Mouse (Mus musculus) hindlimb bud, embryonic 11.5 days (tissue): ENCODE measurements around the gene Tectb.
A peak's percentile ranks its signal among the peaks of the same experiment; 100 is the strongest.
"Not testable (repeated sequence)": the region's sequence is repeated elsewhere in the genome, so short reads cannot be mapped to it uniquely, and the experiment has no call there.

ENCODE experiments used
- DNase-seq: peaks from one replicate; pipeline ENCODE4 v3.0.0-alpha.2; 2012; ENCODE audit warnings: low read depth, low spot score; ENCODE audit errors: extremely low spot score

Tectb gene

GRCm38 (mm10) chr19:55165183-55165865, 15.2 kb upstream of the Tectb start:
- no peak for DNase-seq

DNA sequence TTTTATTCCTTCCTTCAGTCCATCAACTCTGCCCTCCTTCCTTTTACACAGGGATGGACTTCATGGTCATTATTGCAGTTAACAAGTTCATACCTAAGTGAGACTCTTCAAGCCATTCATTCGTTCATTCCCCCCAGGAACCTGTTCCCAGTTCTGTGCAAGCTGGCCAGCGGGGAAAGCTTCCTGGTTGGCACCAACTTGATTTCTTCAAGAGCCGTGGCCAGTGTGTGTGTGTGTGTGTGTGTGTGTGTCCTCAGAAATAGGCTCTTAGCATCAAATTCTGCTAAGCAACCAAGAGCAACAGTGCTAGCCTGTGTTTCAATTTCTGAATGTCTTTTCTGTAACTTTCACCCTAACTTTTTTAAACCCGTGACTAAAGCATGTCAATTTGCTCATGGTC, 14.6 kb upstream of the Tectb start:
- DNase-seq: no peak

DNA sequence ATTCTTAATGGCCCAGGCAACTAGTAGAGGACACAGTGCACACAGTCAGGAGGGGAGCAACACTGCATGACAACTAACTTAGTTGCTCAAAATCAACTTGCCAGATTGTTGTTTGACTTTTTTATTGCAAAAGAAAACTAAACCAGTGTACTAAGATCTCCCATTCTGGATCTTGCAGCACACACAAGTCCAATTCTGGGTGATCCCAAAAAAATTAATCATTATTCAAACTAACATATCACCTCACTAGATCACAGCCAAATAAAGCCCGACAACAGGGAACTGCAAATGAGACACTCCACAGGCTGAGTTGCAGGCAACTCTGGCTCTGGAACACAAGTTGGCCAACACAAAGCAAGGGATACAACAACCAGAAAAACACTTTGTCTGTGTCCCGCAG, 13.8 kb upstream of the Tectb start:
- no peak for DNase-seq

DNA sequence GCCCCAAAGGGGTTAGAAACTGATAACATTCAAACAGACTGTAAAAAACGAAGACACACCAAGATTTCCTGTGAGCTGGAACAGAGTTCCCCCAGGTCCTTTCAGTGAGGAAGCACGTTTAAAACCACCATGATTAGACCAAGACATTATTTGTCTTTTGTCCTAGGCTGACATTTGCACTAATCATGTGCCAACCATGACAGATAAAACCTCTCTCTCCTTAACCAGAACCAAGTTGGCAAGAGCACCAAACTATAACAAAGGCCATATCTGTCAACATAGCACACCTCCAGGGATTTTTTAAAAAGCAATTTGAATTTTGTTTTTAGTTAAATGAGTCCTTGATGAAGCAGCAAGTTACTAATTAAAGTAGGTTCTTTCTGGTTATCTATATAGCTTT, 12.8 kb upstream of the Tectb start:
- DNase-seq: no peak

- DNase-seq: no peak
Measured at GRCm38 (mm10) chr19:55168360-55168759, 12.2 kb upstream of the Tectb start.

DNA sequence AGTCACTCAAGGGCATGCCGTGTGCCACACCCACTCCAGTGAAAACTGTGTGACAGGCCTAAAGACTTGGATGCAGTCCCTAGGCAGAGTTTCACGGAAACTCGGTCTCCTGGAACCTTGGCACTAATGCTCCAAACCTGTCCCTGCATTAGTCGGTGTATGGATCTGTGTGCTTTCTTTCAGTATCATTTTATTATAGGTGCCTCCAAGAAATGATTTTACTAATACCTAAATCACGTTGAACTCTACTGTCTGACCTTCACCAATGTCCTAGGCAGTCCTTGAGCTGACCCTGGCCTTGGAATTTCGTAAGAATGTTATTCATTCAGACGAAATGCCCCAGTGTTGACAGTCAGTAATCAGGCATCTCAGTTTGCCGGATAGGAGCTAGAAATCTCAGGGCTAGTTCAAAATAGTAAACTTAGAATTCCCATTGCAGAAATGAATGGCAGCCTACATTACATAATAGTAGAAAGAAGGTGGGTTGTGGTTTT, 11.2 kb upstream of the Tectb start:
- not testable (repeated sequence) for DNase-seq

DNA sequence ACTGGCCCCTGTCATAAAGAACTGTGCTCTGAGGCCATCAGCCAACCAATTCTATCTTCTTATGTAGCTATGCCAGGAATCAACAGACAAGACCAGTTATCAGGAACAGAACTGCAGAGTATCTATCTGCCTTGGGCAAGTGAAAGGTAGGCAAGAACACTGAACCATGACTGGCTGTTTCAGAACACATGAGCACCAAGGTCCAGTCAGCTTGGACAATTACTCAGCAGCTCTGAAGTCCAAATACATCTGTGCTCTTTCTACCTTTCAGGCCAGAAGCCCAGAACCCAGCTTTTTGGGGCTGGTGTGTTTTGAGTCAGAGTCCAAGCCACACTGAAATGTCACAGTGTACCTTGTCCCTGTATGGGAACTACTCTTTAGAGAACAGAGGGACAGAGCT, 10.1 kb upstream of the Tectb start:
- no peak for DNase-seq

DNA sequence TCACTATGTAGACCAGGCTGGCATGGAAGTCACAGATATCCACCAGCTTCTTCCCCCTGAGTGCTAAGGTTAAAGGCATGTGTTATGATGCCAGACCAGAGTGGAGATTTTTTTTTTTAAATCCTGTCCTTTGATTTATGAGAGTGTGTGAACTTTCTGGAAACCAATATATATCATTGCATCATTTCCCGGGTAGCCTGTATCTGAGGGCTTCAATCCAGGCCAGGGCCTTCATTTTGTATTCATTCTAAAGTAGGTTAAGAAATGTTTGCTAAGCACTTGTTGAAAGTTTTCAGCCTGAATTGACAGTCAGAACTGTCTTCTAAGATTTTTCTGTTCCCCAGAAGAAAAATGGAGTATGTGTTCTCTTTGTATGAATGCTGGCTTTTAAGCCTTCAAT, 8.9 kb upstream of the Tectb start:
- no peak for DNase-seq

GRCm38 (mm10) chr19:55177143-55177542, 3.4 kb upstream of the Tectb start:
- no peak for DNase-seq

DNA sequence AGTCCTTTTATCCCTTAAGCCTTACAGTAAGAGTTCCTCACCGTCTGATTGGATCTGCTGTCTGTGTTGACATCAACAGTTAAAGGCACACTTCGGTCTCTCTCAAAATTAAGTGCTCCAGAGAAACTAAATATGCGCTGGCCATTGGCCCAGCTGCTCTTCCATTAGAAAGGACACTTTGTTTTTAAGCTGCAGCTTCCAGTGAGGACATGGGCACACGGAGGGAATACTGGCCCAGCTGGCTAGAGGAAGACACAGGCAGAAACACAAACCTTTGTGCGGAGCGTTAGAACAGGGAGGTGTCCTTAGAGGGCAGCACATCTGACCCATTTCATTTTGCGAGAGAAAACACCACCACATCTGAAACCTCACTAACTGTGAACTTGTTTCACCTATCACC, 3.9 kb downstream of the Tectb start:
- DNase-seq: no peak

DNA sequence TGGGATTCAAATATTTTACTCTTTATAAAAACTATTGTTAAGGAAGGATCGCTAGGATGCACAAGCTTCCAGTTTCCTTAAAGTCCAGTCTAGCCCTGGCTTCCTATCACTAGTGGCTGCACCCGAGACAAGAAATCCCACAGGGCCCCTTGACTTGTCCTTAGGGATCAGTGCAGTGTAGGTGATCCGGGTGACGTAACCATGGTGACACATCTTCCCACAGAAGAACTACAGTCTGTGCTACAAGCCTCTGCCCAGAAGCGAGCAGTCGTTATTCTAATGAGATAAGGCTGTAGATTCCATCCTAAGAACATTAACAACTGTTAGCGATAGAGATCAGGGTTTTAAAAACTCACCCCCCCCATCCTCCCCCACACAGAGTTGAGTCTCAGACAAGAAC, 4.5 kb downstream of the Tectb start:
- DNase-seq: no peak

- no peak for DNase-seq
Measured at GRCm38 (mm10) chr19:55185651-55186050, 5.1 kb downstream of the Tectb start.

DNA sequence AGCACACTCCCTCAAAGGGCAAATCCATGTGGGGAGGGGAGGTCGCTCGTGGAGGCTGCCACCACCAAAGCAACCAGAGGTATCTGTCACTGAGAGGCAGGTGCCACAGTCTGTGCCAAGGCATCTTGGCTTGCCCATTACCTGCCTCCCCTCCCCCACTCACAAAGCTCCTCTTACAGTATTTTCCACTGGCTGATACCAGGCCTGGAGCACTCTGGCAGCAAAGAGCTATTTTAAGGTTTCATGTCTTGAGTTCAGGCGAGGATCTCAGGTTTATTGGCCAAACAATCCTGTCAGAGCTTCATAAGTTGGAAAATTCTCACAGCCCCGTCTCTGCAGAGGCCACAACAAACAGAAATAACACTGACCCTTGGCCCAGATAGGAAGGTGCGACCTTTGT, 9.5 kb downstream of the Tectb start:
- no peak for DNase-seq

- no peak for DNase-seq
Measured at GRCm38 (mm10) chr19:55191596-55191995, 11.1 kb downstream of the Tectb start.

DNA sequence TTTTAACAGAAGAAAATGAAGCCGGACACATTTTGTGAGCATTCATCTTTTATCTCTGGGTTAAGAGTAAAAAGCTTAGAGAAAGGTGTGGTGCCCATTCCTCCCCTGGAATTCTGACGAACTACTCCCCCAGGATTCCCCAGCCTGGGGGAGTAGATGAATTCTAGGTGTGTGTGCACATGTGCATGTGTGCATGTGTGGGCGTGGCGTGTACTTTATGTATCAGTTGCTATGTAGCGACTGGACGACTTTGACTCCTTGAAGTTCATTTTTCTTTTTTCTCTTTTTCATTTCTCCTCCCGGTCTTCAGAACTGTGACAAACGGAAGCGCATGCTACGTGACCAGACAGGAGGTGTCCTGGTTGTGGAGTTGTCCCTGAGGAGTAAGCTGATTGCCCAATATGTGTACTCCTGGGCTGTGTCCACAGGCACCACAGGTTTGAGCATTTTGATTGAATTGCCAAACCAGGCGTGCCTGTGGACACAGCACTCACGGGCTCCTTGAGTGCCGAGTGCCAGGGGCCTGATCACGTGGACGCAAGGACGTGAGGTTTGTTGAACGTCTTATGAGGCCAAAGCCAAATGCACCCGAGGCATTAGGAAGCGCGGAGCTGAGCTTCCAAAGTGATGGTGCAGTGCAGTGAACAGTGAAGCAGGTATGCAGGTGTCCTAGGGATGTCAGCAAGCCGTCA, 11.9 kb downstream of the Tectb start:
- DNase-seq: no peak

GRCm38 (mm10) chr19:55193717-55194394, 13.3 kb downstream of the Tectb start:
- DNase-seq: no peak

DNA sequence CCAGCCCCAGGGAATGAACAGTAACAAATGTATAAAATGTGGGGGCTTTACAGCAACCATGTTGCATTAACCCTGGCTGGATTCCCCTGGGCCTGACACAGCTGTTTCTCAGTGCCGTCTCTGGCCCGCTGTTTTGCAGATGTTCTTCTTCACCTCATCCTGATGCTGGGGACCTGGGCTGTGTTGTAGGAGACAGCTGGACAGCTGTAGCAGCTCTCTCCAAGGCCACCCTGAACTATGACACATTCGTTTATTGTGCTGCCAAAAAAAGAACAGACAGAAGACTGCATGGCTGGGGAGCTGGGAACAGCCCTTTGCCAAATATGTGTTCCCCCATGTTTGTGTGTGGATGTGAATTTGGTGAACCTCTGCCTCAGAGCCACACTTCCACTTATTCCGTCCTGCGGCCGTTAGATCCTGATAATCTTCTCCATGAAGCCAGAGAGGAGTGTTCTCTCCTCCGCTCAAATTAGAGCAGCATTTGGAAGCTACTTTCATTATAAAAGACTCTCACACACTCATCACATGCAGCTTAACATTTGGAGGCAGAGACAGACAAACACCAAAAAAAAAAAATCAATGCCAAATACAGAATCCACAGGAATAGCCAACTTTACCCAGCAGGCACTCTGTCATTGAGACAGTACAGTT, 14.1 kb downstream of the Tectb start:
- DNase-seq: no peak

- DNase-seq: no peak
Measured at GRCm38 (mm10) chr19:55195574-55195973, 15.0 kb downstream of the Tectb start.

- DNase-seq: peak; percentile 33
Measured at GRCm38 (mm10) chr19:55198303-55198702, 17.8 kb downstream of the Tectb start.

- DNase-seq: peak; percentile 68
Measured at GRCm38 (mm10) chr19:55206482-55207138, 26.1 kb downstream of the Tectb start.

DNA sequence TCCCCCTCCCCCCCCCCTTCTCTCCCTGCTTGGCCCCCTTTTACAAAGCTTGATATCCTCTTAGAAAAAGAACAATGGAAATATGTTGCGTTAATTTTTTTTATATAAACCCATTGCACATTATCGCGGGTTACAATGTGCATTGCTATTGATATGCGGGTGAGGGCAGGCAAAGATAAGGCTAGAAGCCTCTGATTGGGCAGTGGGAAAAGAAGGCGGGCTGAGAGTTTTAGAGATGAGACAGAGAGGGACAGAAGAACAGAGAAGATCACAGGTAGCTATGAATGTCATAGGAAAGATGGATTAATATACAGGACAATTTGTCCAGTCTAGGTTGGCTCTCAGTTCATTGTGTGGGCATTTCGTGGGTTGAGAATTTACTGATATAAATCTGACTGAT, 26.7 kb downstream of the Tectb start:
- no peak for DNase-seq
